Mouse (Mus musculus) cerebellum, postnatal 36 days (tissue): ENCODE measurements around the gene Rad23a.

Experiments used
- DNase-seq, 2 experiments: peaks; one replicate each; pipeline ENCODE4 v3.0.0; 2021 to 2022; ENCODE audit warnings: mixed read lengths in 2 of 2

Rad23a gene

GRCm38 (mm10) chr8:84813059-84813458, 27.4 kb downstream of the Rad23a start:
- peak; percentile 89 to 90 for DNase-seq

GRCm38 (mm10) chr8:84811303-84811702, 29.2 kb downstream of the Rad23a start:
- DNase-seq = no peak

GRCm38 (mm10) chr8:84810896-84811295, 29.6 kb downstream of the Rad23a start:
- peak; percentile 98 for DNase-seq

GRCm38 (mm10) chr8:84809941-84810280, 30.6 kb downstream of the Rad23a start:
- no peak for DNase-seq

GRCm38 (mm10) chr8:84809109-84809940, 31.1 kb downstream of the Rad23a start:
- DNase-seq = no peak

GRCm38 (mm10) chr8:84806031-84806430, 34.4 kb downstream of the Rad23a start:
- no peak for DNase-seq

GRCm38 (mm10) chr8:84799999-84800831, 40.2 kb downstream of the Rad23a start, which contains the start of gene Nfix:
Gene Nfix, minus strand, starts transcription at chr8:84800344.
- DNase-seq = peak; percentile 75 to 78

- DNase-seq = peak; percentile 68 to 71
These were observed 41.1 kb downstream of the Rad23a start for GRCm38 (mm10) chr8:84799136-84799931.

- peak in 1 of 2 experiments; percentile 47 for DNase-seq
These were observed 41.9 kb downstream of the Rad23a start for GRCm38 (mm10) chr8:84798446-84799135.

- DNase-seq = peak in 1 of 2 experiments; percentile 25
These were observed 42.5 kb downstream of the Rad23a start for GRCm38 (mm10) chr8:84797971-84798370.

- peak in 1 of 2 experiments; percentile 24 for DNase-seq
These were observed 43.1 kb downstream of the Rad23a start for GRCm38 (mm10) chr8:84797256-84797797.

GRCm38 (mm10) chr8:84794486-84794885, 46.0 kb downstream of the Rad23a start:
- peak; percentile 60 to 71 for DNase-seq

GRCm38 (mm10) chr8:84793791-84794485, 46.5 kb downstream of the Rad23a start:
- peak in 1 of 2 experiments; percentile 69 for DNase-seq

GRCm38 (mm10) chr8:84793134-84793533, 47.3 kb downstream of the Rad23a start:
- peak; percentile 44 for DNase-seq

GRCm38 (mm10) chr8:84792429-84792947, 48.0 kb downstream of the Rad23a start:
- DNase-seq = no peak

GRCm38 (mm10) chr8:84790537-84790936, 49.9 kb downstream of the Rad23a start:
- peak in 1 of 2 experiments; percentile 32 for DNase-seq

- DNase-seq = peak; percentile 72 to 84
These were observed 50.5 kb downstream of the Rad23a start for GRCm38 (mm10) chr8:84789855-84790486.

GRCm38 (mm10) chr8:84789345-84789744, 51.1 kb downstream of the Rad23a start:
- no peak for DNase-seq

GRCm38 (mm10) chr8:84788896-84789295, 51.6 kb downstream of the Rad23a start:
- DNase-seq = peak; percentile 39 to 40
